Comparison of ENCODE assay signal across 12 mouse cellular contexts in genomic region chr1:14109190-14109482, GRCm38 (mm10).
DNase-seq lines count a peak whose midpoint lies in the region; ATAC-seq and TF ChIP-seq lines count a peak whose summit lies in the region.
"Had no signal": no experiment of that assay in that cellular context is flagged by ENCODE, and none has a peak within 500 bp of the region (broad histone marks: within the 10 kb centered on the region; RNA-seq: fewer than 3 reads in every experiment).

No protein-coding gene starts in this region.

- no peak for TF ChIP-seq CTCF in cortical plate, adult 2 months (IDR thresholded peaks at IDR 0.05; ENCODE audit: extremely low read depth, insufficient read depth, low read length)

- 29% methylated on average over 6 of the region's 6 CpGs for WGBS in hindbrain, embryonic 15.5 days
- 38% methylated on average over 6 of the region's 6 CpGs for WGBS in hindbrain, embryonic 12.5 days
- 20% methylated on average over 6 of the region's 6 CpGs for WGBS in limb, embryonic 11.5 days
- WGBS in limb, embryonic 10.5 days = 19% methylated on average over 6 of the region's 6 CpGs
- WGBS in forebrain, embryonic 16.5 days = 28% methylated on average over 6 of the region's 6 CpGs

- no peaks in the 10 kb centered on the region for H3K9me3 ChIP-seq in hindbrain, embryonic 15.5 days
- H3K9me3 ChIP-seq in hindbrain, embryonic 12.5 days (replicated peaks) = no peaks in the 10 kb centered on the region
- H3K9me3 ChIP-seq in limb, embryonic 11.5 days (ENCODE audit: control insufficient read depth, low read length) = no peaks in the 10 kb centered on the region
- no peaks in the 10 kb centered on the region for H3K9me3 ChIP-seq in limb, embryonic 10.5 days (replicated peaks)
- H3K9me3 ChIP-seq in forebrain, embryonic 16.5 days (ENCODE audit: control insufficient read depth, low read length) = 0 out of 2 replicates have a peak, but pooled peaks cover 4% of the 10 kb centered on the region
- H3K9me3 ChIP-seq: heart, embryonic 15.5 days; liver, embryonic 13.5 days had no signal

- ATAC-seq in hindbrain, embryonic 15.5 days (ENCODE audit: low FRiP score, low read depth) = peak; percentile 65
- no peak for ATAC-seq in hindbrain, embryonic 12.5 days (ENCODE audit: low FRiP score)
- ATAC-seq in limb, embryonic 11.5 days (ENCODE audit: insufficient number of reproducible peaks, low FRiP score, low TSS enrichment, low read depth) = no peak
- peak; percentile 81 for ATAC-seq in forebrain, embryonic 16.5 days
- ATAC-seq: CD4-positive, CD25-positive, alpha-beta regulatory T cell, adult 4 months; inflammation-experienced regulatory T-cells, adult 6 months had no signal

- H3K36me3 ChIP-seq in hindbrain, embryonic 15.5 days = no peaks in the 10 kb centered on the region
- H3K36me3 ChIP-seq in hindbrain, embryonic 12.5 days = no peaks in the 10 kb centered on the region
- no peaks in the 10 kb centered on the region for H3K36me3 ChIP-seq in limb, embryonic 11.5 days (ENCODE audit: control insufficient read depth, insufficient read depth, low read length)
- no peaks in the 10 kb centered on the region for H3K36me3 ChIP-seq in limb, embryonic 10.5 days
- no peaks in the 10 kb centered on the region for H3K36me3 ChIP-seq in forebrain, embryonic 16.5 days (ENCODE audit: control insufficient read depth, insufficient read depth)
- H3K36me3 ChIP-seq: heart, embryonic 15.5 days; liver, embryonic 13.5 days had no signal

- H3K4me1 ChIP-seq in hindbrain, embryonic 15.5 days (replicated peaks) = peaks cover 6% of the 10 kb centered on the region; the same call in 1 of the 2 replicates
- H3K4me1 ChIP-seq in hindbrain, embryonic 12.5 days = no peaks in the 10 kb centered on the region; the same call in 1 of the 2 replicates
- H3K4me1 ChIP-seq in limb, embryonic 11.5 days (ENCODE audit: control insufficient read depth, insufficient read depth, low read length) = no peaks in the 10 kb centered on the region
- H3K4me1 ChIP-seq in limb, embryonic 10.5 days = no peaks in the 10 kb centered on the region
- H3K4me1 ChIP-seq in cortical plate, adult 2 months (ENCODE audit: control insufficient read depth, insufficient read depth, low read length) = no peaks in the 10 kb centered on the region
- peaks cover 13% of the 10 kb centered on the region for H3K4me1 ChIP-seq in forebrain, embryonic 16.5 days (replicated peaks; ENCODE audit: control insufficient read depth, insufficient read depth, low read length)
- H3K4me1 ChIP-seq: heart, embryonic 15.5 days; liver, embryonic 13.5 days had no signal

- peak; percentile 18 for DNase-seq in limb, embryonic 11.5 days (ENCODE audit: low spot score)
- DNase-seq in limb, embryonic 10.5 days (ENCODE audit: low spot score) = no peak
- DNase-seq in thymus, postnatal 0 days (ENCODE audit: low spot score) = no peak
- DNase-seq: liver, embryonic 13.5 days; lung, postnatal 4 days had no signal

- no peak overlapping the region for H3K4me3 ChIP-seq in hindbrain, embryonic 15.5 days
- H3K4me3 ChIP-seq in hindbrain, embryonic 12.5 days = no peak overlapping the region
- no peak overlapping the region for H3K4me3 ChIP-seq in limb, embryonic 11.5 days (ENCODE audit: low read depth, low read length)
- H3K4me3 ChIP-seq in limb, embryonic 10.5 days = no peak overlapping the region
- H3K4me3 ChIP-seq in cortical plate, adult 2 months (ENCODE audit: insufficient read depth, low read length) = no peak overlapping the region
- no peak overlapping the region for H3K4me3 ChIP-seq in forebrain, embryonic 16.5 days (replicated peaks; ENCODE audit: low read length)
- H3K4me3 ChIP-seq: heart, embryonic 15.5 days; liver, embryonic 13.5 days had no signal

- no peaks in the 10 kb centered on the region for H3K27me3 ChIP-seq in hindbrain, embryonic 15.5 days
- no peaks in the 10 kb centered on the region for H3K27me3 ChIP-seq in hindbrain, embryonic 12.5 days
- H3K27me3 ChIP-seq in limb, embryonic 11.5 days (ENCODE audit: control insufficient read depth, insufficient read depth, low read length) = no peaks in the 10 kb centered on the region
- peaks cover 8% of the 10 kb centered on the region; the same call in 1 of the 2 replicates for H3K27me3 ChIP-seq in limb, embryonic 10.5 days (ENCODE audit: low read depth, poor library complexity, severe bottlenecking)
- H3K27me3 ChIP-seq in forebrain, embryonic 16.5 days (replicated peaks; ENCODE audit: control insufficient read depth, insufficient read depth, low read length) = no peaks in the 10 kb centered on the region
- H3K27me3 ChIP-seq: heart, embryonic 15.5 days; liver, embryonic 13.5 days had no signal

- no peak overlapping the region for H3K4me2 ChIP-seq in hindbrain, embryonic 15.5 days
- H3K4me2 ChIP-seq in hindbrain, embryonic 12.5 days (replicated peaks) = no peak overlapping the region
- H3K4me2 ChIP-seq in limb, embryonic 11.5 days (ENCODE audit: low read depth, severe bottlenecking) = no peak overlapping the region
- H3K4me2 ChIP-seq in forebrain, embryonic 16.5 days (ENCODE audit: low read length) = no peak overlapping the region
- H3K4me2 ChIP-seq: heart, embryonic 15.5 days; liver, embryonic 13.5 days had no signal

- TF ChIP-seq POLR2A in cortical plate, adult 2 months (IDR thresholded peaks at IDR 0.05; ENCODE audit: extremely low read depth, insufficient read depth, low read length) = no peak

- H3K27ac ChIP-seq in hindbrain, embryonic 15.5 days (replicated peaks) = 0 out of 2 replicates have a peak overlapping the region, but pooled peaks have one; percentile 36
- no peak overlapping the region for H3K27ac ChIP-seq in hindbrain, embryonic 12.5 days
- no peak overlapping the region for H3K27ac ChIP-seq in limb, embryonic 11.5 days (replicated peaks; ENCODE audit: low read depth, low read length)
- H3K27ac ChIP-seq in limb, embryonic 10.5 days = no peak overlapping the region
- 0 out of 2 replicates have a peak overlapping the region, but pooled peaks have one; percentile 13 for H3K27ac ChIP-seq in cortical plate, adult 2 months (ENCODE audit: insufficient read depth, low read length)
- peak overlapping the region; percentile 81 for H3K27ac ChIP-seq in forebrain, embryonic 16.5 days (ENCODE audit: low read length)
- H3K27ac ChIP-seq: heart, embryonic 15.5 days; liver, embryonic 13.5 days had no signal

- no peak overlapping the region for H3K9ac ChIP-seq in hindbrain, embryonic 15.5 days
- no peak overlapping the region for H3K9ac ChIP-seq in hindbrain, embryonic 12.5 days
- H3K9ac ChIP-seq in limb, embryonic 11.5 days (ENCODE audit: low read length) = no peak overlapping the region
- H3K9ac ChIP-seq in forebrain, embryonic 16.5 days (replicated peaks; ENCODE audit: low read depth, low read length) = no peak overlapping the region
- H3K9ac ChIP-seq: heart, embryonic 15.5 days; liver, embryonic 13.5 days had no signal

Comparison
In these comparisons a context has a peak if more than half of its experiments do, and no peak if none do; other contexts are left out.
1. ATAC-seq: peak in hindbrain, embryonic 15.5 days (single experiment) and forebrain, embryonic 16.5 days (single experiment); none in hindbrain, embryonic 12.5 days (single experiment) and limb, embryonic 11.5 days (single experiment).
2. H3K27ac ChIP-seq: peak in hindbrain, embryonic 15.5 days (single experiment), cortical plate, adult 2 months (single experiment) and forebrain, embryonic 16.5 days (single experiment); none in hindbrain, embryonic 12.5 days (single experiment), limb, embryonic 11.5 days (single experiment) and limb, embryonic 10.5 days (single experiment).